Mouse (Mus musculus): ENCODE data around the gene Slc22a6.

Slc22a6 gene

GRCm38 (mm10) chr19:8611358-8612123 is 6.3 kb upstream of the Slc22a6 start:
- DNase-seq (ENCODE audit: inconsistent ontology term), result no peak

GRCm38 (mm10) chr19:8613111-8613510 is 4.7 kb upstream of the Slc22a6 start:
- DNase-seq (ENCODE audit: inconsistent ontology term), result no peak

GRCm38 (mm10) chr19:8614343-8614742 is 3.5 kb upstream of the Slc22a6 start:
- no peak for DNase-seq (ENCODE audit: inconsistent ontology term)

- DNase-seq (ENCODE audit: inconsistent ontology term), result no peak
Observed at GRCm38 (mm10) chr19:8616314-8616713, 1.5 kb upstream of the Slc22a6 start.

- no peak for DNase-seq (ENCODE audit: inconsistent ontology term)
Observed at GRCm38 (mm10) chr19:8621098-8621497, 3.3 kb downstream of the Slc22a6 start.

- DNase-seq (ENCODE audit: inconsistent ontology term), result no peak
Observed at GRCm38 (mm10) chr19:8630249-8630648, 12.4 kb downstream of the Slc22a6 start.

GRCm38 (mm10) chr19:8630826-8631225 is 13.0 kb downstream of the Slc22a6 start:
- DNase-seq (ENCODE audit: inconsistent ontology term), result no peak

- DNase-seq (ENCODE audit: inconsistent ontology term), result no peak
Observed at GRCm38 (mm10) chr19:8632029-8632428, 14.2 kb downstream of the Slc22a6 start.

GRCm38 (mm10) chr19:8642086-8642485 is 24.2 kb downstream of the Slc22a6 start:
- no peak for DNase-seq (ENCODE audit: inconsistent ontology term)

- no peak for DNase-seq (ENCODE audit: inconsistent ontology term)
Observed at GRCm38 (mm10) chr19:8646393-8646792, 28.6 kb downstream of the Slc22a6 start.

- no peak for DNase-seq (ENCODE audit: inconsistent ontology term)
Observed at GRCm38 (mm10) chr19:8655833-8656232, 38.0 kb downstream of the Slc22a6 start.

GRCm38 (mm10) chr19:8656341-8656740 is 38.5 kb downstream of the Slc22a6 start:
- no peak for DNase-seq (ENCODE audit: inconsistent ontology term)

GRCm38 (mm10) chr19:8661821-8662307 is 44.0 kb downstream of the Slc22a6 start:
- DNase-seq (ENCODE audit: inconsistent ontology term), result no peak

- DNase-seq (ENCODE audit: inconsistent ontology term), result no peak
Observed at GRCm38 (mm10) chr19:8662337-8662736, 44.5 kb downstream of the Slc22a6 start.

GRCm38 (mm10) chr19:8663360-8663839 is 45.6 kb downstream of the Slc22a6 start, which contains the start of gene Chrm1:
Gene Chrm1 (plus strand): TSS chr19:8663789.
- no peak for DNase-seq (ENCODE audit: inconsistent ontology term)

- DNase-seq (ENCODE audit: inconsistent ontology term), result no peak
Observed at GRCm38 (mm10) chr19:8663911-8664421, 46.1 kb downstream of the Slc22a6 start.

GRCm38 (mm10) chr19:8664859-8665258 is 47.0 kb downstream of the Slc22a6 start:
- no peak for DNase-seq (ENCODE audit: inconsistent ontology term)

- DNase-seq (ENCODE audit: inconsistent ontology term), result no peak
Observed at GRCm38 (mm10) chr19:8665746-8666145, 47.9 kb downstream of the Slc22a6 start.

GRCm38 (mm10) chr19:8672859-8673258 is 55.0 kb downstream of the Slc22a6 start:
- no peak for DNase-seq (ENCODE audit: inconsistent ontology term)

GRCm38 (mm10) chr19:8673336-8674063 is 55.7 kb downstream of the Slc22a6 start:
- no peak for DNase-seq (ENCODE audit: inconsistent ontology term)
